Mouse (Mus musculus) bone marrow, adult 2 months (tissue): Measurements from ENCODE around the gene Rassf5. TPM values are rescaled to one million over a fixed set of nuclear protein-coding genes. Genes with fewer than 3 reads are reported as not detected.
"Not testable (repeated sequence)": the region's sequence is repeated elsewhere in the genome, so short reads cannot be mapped to it uniquely, and the experiment has no call there.

Experiments
- H3K27ac ChIP-seq: fragments of 200-500 bp; 2 replicates; pipeline ENCODE4 v1.5.1; 2012; ENCODE audit warnings: low read depth, mild to moderate bottlenecking, control low read depth, inconsistent platforms, low read length; ENCODE audit not compliant: control insufficient read depth, poor library complexity, insufficient read depth
- H3K4me1 ChIP-seq: fragments of 200-500 bp; 2 replicates; pipeline ENCODE4 v1.6.1; 2011; ENCODE audit warnings: low read length; ENCODE audit not compliant: control insufficient read depth, insufficient read depth
- H3K4me3 ChIP-seq: fragments of 200-500 bp; replicated peaks from 2 replicates; pipeline ENCODE3; 2011; ENCODE audit warnings: mild to moderate bottlenecking, low read depth, low read length, control low read depth; ENCODE audit not compliant: control insufficient read depth
- CTCF ChIP-seq: fragments of 200-500 bp; IDR thresholded peaks from 2 replicates; pipeline ENCODE4 v1.5.1; 2011; ENCODE audit warnings: low read length, control low read depth; ENCODE audit not compliant: control insufficient read depth, insufficient read depth
- POLR2A ChIP-seq: fragments of 200-500 bp; IDR thresholded peaks from 2 replicates; pipeline ENCODE4 v1.6.1; 2011; ENCODE audit warnings: low read depth, mild to moderate bottlenecking, control low read depth, low read length, borderline replicate concordance; ENCODE audit not compliant: control insufficient read depth
- WGBS: fragments of 180-500 bp; shearing (Covaris S2); methylation state at CpG from one replicate; pipeline ENCODE4 v1.1.7; 2018; 5-methylcytosine and 5-hydroxymethylcytosine counted together
- polyA plus RNA-seq: library from polyadenylated mRNA; stranded (reverse); fragments of >200 nt; gene quantifications from 2 replicates; pipeline ENCODE4 v1.2.4, GENCODE M21; 2011; ENCODE audit warnings: low replicate concordance; ENCODE audit not compliant: missing spikeins, insufficient read depth, insufficient read length

Gene Rassf5
- polyA plus RNA-seq, 1 experiment, result 21.8 TPM

DNA sequence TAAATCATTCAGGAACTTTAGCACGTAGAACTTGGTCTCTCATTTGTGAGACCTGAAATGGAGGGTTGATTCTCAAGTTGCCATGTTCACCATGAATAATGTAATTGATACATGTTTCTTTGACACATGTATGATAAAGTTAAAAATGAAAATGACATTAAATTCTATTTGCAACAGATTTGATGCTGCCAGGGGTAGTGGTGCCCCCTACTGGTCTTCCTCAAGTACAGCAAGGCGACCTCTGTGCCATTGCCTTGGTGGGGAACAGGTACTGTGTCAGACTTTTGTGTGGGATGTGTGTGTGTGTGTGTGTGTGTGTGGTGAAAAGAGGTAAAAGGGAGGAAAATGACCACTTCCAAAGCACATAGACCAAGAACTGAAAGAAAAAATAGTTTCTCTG, 89.6 kb downstream of the Rassf5 start:
- no peak overlapping the region for H3K4me3 ChIP-seq
- no peak overlapping the region for H3K27ac ChIP-seq
- H3K4me1 ChIP-seq, result no peaks in the 10 kb centered on the region; the same call in 1 of the 2 replicates
- no peak for TF ChIP-seq POLR2A
- peak; percentile 90 for TF ChIP-seq CTCF
- WGBS, result 50% methylated on average over 2 of the region's 2 CpGs

DNA sequence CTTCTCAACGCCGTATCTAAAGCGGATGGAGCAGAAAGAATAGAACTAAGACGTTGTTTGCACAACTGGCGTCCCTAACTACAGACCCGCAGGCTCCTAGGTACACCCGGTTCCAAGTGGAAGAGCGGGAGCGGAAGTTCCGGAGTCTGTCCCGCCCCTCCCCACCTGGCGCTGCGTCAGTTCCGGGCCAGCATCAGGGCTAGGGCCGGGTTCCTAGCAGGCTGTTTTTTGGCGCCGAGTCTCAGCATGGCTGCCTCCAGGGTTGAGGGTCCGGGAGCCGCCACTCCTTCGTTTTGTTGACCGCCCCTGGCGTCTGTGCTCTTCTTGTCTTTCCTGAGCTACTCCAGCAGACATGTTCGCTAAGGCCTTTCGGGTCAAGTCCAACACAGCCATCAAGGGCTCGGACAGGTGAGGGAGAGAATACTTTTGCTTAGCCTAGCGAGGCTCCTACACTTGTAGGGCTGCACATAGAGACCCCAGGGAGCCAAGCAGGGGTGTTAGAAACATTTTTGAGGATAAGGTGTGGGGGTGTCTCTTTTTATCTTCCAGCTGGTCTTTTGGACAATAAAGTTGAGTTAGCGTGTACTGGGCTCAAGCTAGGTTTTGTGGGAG, 91.9 kb downstream of the Rassf5 start, which contains the start of gene Eif2d:
TSS of gene Eif2d (plus strand) at position 164 of the 612 bp plus-strand sequence.
- WGBS, result 1% methylated on average over 27 of the region's 27 CpGs
- TF ChIP-seq POLR2A (peak; percentile 78; the same call in 1 of the 2 replicates), CTCF (no peak)
- Histone ChIP-seq H3K4me3 (peak within 1 kb of the TSS; percentile 81), H3K27ac (no peak within 1 kb of the TSS), H3K4me1 (no peaks in the 10 kb centered on the region; the same call in 1 of the 2 replicates)

DNA sequence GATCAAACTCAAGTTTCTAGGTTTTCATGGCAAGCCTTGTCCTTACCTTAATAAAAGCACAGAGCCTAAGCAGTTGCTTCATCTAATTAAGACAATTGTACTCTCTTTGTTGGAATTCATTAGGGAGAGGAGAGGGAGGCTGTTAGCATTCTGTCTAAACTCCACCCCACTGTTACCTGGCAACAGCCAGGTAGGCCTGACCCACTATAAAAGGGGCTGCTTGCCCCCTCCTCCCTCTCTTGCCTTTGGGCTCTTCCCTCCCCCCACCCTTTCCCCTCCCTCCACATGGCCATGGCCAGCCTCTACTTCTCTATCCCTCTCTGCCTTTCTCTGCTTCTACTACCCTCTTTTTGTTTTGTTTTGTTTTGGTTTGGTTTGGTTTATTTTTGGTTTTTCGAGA, 95.6 kb downstream of the Rassf5 start:
- WGBS, result 80% methylated on average over 1 of the region's 1 CpGs
- H3K27ac ChIP-seq, result no peak overlapping the region
- no peak for TF ChIP-seq CTCF
- TF ChIP-seq POLR2A, result no peak
- H3K4me1 ChIP-seq, result peaks cover 1% of the 10 kb centered on the region; the same call in 1 of the 2 replicates
- H3K4me3 ChIP-seq, result no peak overlapping the region

DNA sequence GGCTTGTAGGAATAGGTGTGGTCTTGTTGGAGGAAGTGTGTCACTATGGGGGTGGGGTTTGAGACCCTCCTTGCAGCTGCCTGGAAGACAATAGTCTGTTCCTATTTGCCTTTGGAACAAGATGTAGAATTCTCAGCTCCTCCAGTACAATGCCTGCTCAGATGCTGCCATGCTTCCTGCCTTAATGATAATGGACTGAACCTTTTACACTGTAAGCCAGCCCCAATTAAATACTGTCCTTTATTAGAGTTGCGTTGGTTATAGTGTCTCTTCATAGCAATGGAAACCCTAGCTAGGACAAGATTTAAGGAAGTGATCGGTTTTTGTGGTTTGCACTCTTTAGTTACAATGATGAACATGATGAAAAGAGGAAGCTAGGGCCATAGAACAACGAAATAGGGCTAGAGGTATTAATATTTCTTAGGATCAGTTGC, 98.9 kb downstream of the Rassf5 start:
- 5% methylated on average over 3 of the region's 3 CpGs for WGBS
- H3K27ac ChIP-seq, result no peak overlapping the region
- no peak overlapping the region for H3K4me3 ChIP-seq
- peaks cover 1% of the 10 kb centered on the region; the same call in 1 of the 2 replicates for H3K4me1 ChIP-seq
- no peak for TF ChIP-seq CTCF
- no peak for TF ChIP-seq POLR2A

DNA sequence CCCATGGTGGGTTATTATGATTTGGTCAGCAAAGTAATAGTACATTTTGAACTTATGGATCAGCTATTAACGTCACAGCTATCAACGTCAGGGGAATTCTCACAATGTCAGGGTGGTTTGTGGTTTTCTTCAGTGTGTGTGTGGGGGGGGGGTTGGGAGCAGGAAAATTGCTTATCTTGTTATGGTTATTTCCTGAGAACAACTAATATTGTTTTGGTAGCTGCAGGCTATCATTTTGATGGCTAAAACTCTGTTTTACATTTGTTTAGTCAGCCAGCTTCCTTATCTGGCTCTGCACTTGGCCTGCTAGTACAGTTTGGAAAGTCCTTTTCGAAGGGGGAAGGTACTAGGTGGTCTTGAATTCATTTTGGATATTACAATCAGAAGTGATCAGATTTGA, 99.8 kb downstream of the Rassf5 start:
- WGBS, result 55% methylated on average over 3 of the region's 3 CpGs

DNA sequence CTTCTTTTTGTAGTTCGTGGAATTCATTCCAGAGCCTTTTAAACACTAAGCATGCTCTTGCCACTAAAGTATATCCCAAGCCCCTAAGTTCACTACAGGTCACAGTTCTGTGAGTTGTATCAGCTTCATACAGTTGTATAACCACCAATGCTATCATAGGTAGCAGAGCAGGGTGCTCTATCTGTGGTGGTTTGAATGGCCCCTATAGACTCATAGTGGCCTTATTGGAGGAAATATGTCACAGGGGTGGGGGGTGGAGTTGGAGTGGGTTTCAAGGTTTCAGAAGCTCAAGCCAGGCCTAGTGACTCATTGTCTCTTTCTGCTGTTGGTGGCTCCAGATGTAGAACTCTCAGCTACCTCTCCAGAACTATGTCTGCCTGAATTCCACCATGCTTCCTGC, 102.6 kb downstream of the Rassf5 start:
- Histone ChIP-seq H3K4me3 (no peak overlapping the region), H3K27ac (no peak overlapping the region), H3K4me1 (peaks cover 5% of the 10 kb centered on the region; the same call in 1 of the 2 replicates)
- 57% methylated on average over 1 of the region's 1 CpGs for WGBS
- no peak for TF ChIP-seq POLR2A
- no peak for TF ChIP-seq CTCF

More for the DNA sequence above, 99.8 kb downstream of the Rassf5 start:
- H3K4me3 ChIP-seq, H3K27ac ChIP-seq, H3K4me1 ChIP-seq: not testable (repeated sequence)

DNA sequence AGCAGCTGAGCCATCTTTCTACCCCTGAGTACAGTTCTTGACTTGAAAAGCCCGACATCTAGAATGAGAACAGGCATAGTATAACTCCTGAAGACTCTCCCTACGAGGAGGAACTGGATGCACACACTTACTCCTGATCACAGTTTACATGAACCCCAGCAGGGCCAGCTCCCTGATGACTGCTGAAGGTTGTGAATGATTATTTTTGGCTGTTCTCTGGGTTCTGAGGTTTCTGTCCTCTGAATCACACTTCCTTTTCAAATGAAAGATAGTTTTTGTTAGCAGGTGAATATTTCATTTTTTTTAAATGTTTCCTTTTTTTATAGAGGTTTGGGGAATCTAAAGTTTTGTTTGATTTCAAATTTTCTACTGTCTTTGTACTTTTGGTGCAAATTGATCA, 103.6 kb downstream of the Rassf5 start:
- TF ChIP-seq POLR2A (no peak), CTCF (no peak)
- Histone ChIP-seq H3K4me1 (peaks cover 5% of the 10 kb centered on the region; the same call in 1 of the 2 replicates), H3K4me3 (no peak overlapping the region), H3K27ac (no peak overlapping the region)
- 16% methylated on average over 2 of the region's 2 CpGs for WGBS

DNA sequence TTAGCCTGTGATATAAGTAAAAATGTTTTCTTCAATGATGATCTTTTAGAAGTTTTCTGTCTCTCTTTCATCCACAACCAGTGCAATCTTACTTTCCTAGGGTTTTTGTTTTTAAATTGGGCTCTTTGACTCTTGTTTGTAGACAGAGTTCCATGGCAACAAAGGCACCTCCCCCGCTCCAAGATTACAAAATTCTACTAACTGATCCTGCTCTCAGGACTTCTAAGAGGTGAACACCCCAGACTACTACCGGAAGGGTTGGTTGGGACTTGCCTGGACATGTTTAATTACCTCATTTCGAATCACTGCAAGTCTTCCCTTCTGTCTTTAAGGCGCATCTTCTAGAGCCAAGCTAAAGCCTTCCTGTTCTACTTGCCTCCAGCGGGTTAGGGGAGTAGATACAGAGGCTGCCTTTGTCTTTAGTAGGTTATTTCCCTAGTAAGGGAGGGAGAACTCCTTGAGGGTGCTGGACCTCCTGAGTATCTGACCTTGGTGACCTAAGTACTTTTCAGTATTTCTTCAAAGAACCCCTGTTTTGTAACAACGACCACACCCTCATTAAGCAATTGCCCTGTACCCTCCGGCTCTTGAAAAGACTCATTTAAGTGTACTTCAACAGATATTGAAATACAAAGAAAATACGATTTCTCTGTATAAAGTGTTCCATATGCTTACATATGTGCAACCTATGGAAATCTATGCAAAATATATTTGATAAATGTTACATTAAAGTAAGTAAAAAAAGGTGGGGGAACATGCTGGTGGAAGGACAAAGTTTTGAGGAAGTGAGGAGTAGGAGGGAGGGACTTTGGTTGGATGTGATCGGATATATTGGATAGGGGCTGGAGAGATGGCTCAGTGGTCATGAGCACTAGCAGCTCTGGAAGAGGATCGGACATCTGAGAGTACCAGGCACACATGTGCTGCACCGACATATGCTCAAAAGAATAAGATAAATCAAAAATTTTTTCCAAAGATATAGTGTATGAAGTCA, 105.7 kb downstream of the Rassf5 start:
- H3K4me1 ChIP-seq, result peaks cover 4% of the 10 kb centered on the region; the same call in 1 of the 2 replicates
- H3K4me3 ChIP-seq, result no peak overlapping the region
- WGBS, result 45% methylated on average over 11 of the region's 11 CpGs
- H3K27ac ChIP-seq, result peak overlapping the region; percentile 15; the same call in 1 of the 2 replicates
- no peak for TF ChIP-seq POLR2A
- no peak for TF ChIP-seq CTCF
